Mouse (Mus musculus) CH12.LX (cell line): ENCODE measurements around the gene Fdps. TPM values are rescaled to one million over a fixed set of nuclear protein-coding genes. Genes with fewer than 3 reads are reported as not detected.

Experiments used
- DNase-seq: peaks from one replicate; pipeline ENCODE4 v3.0.0-alpha.2; 2013; ENCODE audit errors: extremely low read depth
- H3K27ac ChIP-seq: 2 replicates; pipeline ENCODE4 v1.5.1; 2012; ENCODE audit warnings: low read depth, mild to moderate bottlenecking, control low read depth, moderate library complexity; ENCODE audit not compliant: insufficient read depth
- H3K27me3 ChIP-seq: replicated peaks from 2 replicates; pipeline ENCODE3; 2012; ENCODE audit warnings: inconsistent platforms
- H3K36me3 ChIP-seq, 2 experiments: replicated peaks in 1 of 2; 2 replicates each; pipeline versions ENCODE3 to v1.6.1; 2012; ENCODE audit warnings: inconsistent platforms in 1 of 2, low read length in 1 of 2, mild to moderate bottlenecking in 1 of 2, mixed read lengths in 1 of 2, moderate library complexity in 1 of 2; ENCODE audit not compliant: control insufficient read depth in 1 of 2, insufficient read depth in 1 of 2
- H3K4me1 ChIP-seq, 2 experiments: 2 replicates each; pipeline ENCODE4 v1.6.1; 2012; ENCODE audit warnings: inconsistent platforms in 1 of 2, moderate library complexity in 1 of 2; ENCODE audit not compliant: insufficient read depth in 2 of 2, control insufficient read depth in 1 of 2
- H3K4me2 ChIP-seq: 2 replicates; pipeline ENCODE4 v1.6.1; 2012; ENCODE audit warnings: low read depth, mild to moderate bottlenecking, control low read depth; ENCODE audit not compliant: poor library complexity, insufficient read depth, severe bottlenecking
- H3K4me3 ChIP-seq, 3 experiments: fragments of 150-350 bp in 1 of 3; sonication (generic) in 1 of 3; replicated peaks in 1 of 3; 2 replicates each; pipeline versions ENCODE3 to v1.5.1; 2011 to 2012; ENCODE audit warnings: low read depth in 2 of 3, low read length in 2 of 3, mild to moderate bottlenecking in 2 of 3, moderate library complexity in 2 of 3, control low read depth in 1 of 3, improper control_type of control experiment in 1 of 3, inconsistent platforms in 1 of 3, mixed read lengths in 1 of 3; ENCODE audit not compliant: poor library complexity in 1 of 3
- H3K79me2 ChIP-seq: replicated peaks from 2 replicates; pipeline ENCODE4 v1.6.1; 2012; ENCODE audit warnings: mild to moderate bottlenecking, moderate library complexity; ENCODE audit not compliant: control insufficient read depth, poor library complexity, insufficient read depth, severe bottlenecking; ENCODE audit errors: extremely low read depth
- H3K9ac ChIP-seq: 2 replicates; pipeline ENCODE4 v1.6.1; 2012; ENCODE audit warnings: low read depth, mild to moderate bottlenecking, control low read depth, moderate library complexity; ENCODE audit not compliant: insufficient read depth
- H3K9me3 ChIP-seq: replicated peaks from 2 replicates; pipeline ENCODE3; 2012; ENCODE audit warnings: low read length, inconsistent platforms, mixed read lengths
- BHLHE40 ChIP-seq: IDR thresholded peaks from 2 replicates; pipeline ENCODE4 v1.6.1; 2011; ENCODE audit warnings: mild to moderate bottlenecking, low read depth, low read length, improper control_type of control experiment
- CHD2 ChIP-seq: IDR thresholded peaks from 2 replicates; pipeline ENCODE4 v1.6.1; 2011; ENCODE audit warnings: low read length, improper control_type of control experiment
- CTCF ChIP-seq, 2 experiments: IDR thresholded peaks in 1 of 2; conservative IDR thresholded peaks in 1 of 2; 2 replicates each; pipeline ENCODE4 v1.5.1; 2011 to 2012; ENCODE audit warnings: low read depth in 2 of 2, low read length in 2 of 2, improper control_type of control experiment in 1 of 2, inconsistent platforms in 1 of 2, mild to moderate bottlenecking in 1 of 2, moderate library complexity in 1 of 2
- E2F4 ChIP-seq: IDR thresholded peaks from 2 replicates; pipeline ENCODE4 v1.6.1; 2011; ENCODE audit warnings: low read depth, low read length, improper control_type of control experiment; ENCODE audit not compliant: insufficient replicate concordance
- EP300 ChIP-seq: IDR thresholded peaks from 2 replicates; pipeline ENCODE4 v1.6.1; 2011; ENCODE audit warnings: low read length, improper control_type of control experiment
- IRF4 ChIP-seq: IDR thresholded peaks from 2 replicates; pipeline ENCODE4 v1.6.1; 2014; ENCODE audit warnings: low read depth, mild to moderate bottlenecking, inconsistent platforms, low read length, improper control_type of control experiment
- JUND ChIP-seq: conservative IDR thresholded peaks from 2 replicates; pipeline ENCODE4 v1.6.1; 2011; ENCODE audit warnings: low read depth, low read length, improper control_type of control experiment
- MAZ ChIP-seq: IDR thresholded peaks from 2 replicates; pipeline ENCODE4 v1.6.1; 2012; ENCODE audit warnings: low read depth, mild to moderate bottlenecking, inconsistent platforms, low read length, improper control_type of control experiment, moderate library complexity
- MXI1 ChIP-seq: IDR thresholded peaks from 2 replicates; pipeline ENCODE4 v1.6.1; 2011; ENCODE audit warnings: mild to moderate bottlenecking, low read depth, low read length, improper control_type of control experiment
- NRF1 ChIP-seq: IDR thresholded peaks from 2 replicates; pipeline ENCODE4 v1.6.1; 2014; ENCODE audit warnings: low read depth, mild to moderate bottlenecking, inconsistent platforms, low read length, improper control_type of control experiment, moderate library complexity
- POLR2A ChIP-seq: IDR thresholded peaks from 2 replicates; pipeline ENCODE4 v1.6.1; 2011; ENCODE audit warnings: low read depth, mild to moderate bottlenecking, improper control_type of control experiment, low read length
- POLR2AphosphoS2 ChIP-seq: IDR thresholded peaks from 2 replicates; pipeline ENCODE4 v1.6.1; 2011; ENCODE audit warnings: low read depth, low read length, improper control_type of control experiment
- RAD21 ChIP-seq: IDR thresholded peaks from 2 replicates; pipeline ENCODE4 v1.6.1; 2011; ENCODE audit warnings: low read depth, mild to moderate bottlenecking, low read length, improper control_type of control experiment, moderate library complexity
- SMC3 ChIP-seq: IDR thresholded peaks from 2 replicates; pipeline ENCODE4 v1.6.1; 2011; ENCODE audit warnings: low read depth, low read length, improper control_type of control experiment
- TBP ChIP-seq: conservative IDR thresholded peaks from 2 replicates; pipeline ENCODE4 v1.6.1; 2011; ENCODE audit warnings: low read depth, low read length, improper control_type of control experiment
- TCF12 ChIP-seq: IDR thresholded peaks from 2 replicates; pipeline ENCODE4 v1.6.1; 2014; ENCODE audit warnings: low read depth, mild to moderate bottlenecking, inconsistent platforms, low read length, improper control_type of control experiment
- UBTF ChIP-seq: IDR thresholded peaks from 2 replicates; pipeline ENCODE4 v1.6.1; 2012; ENCODE audit warnings: low read depth, mild to moderate bottlenecking, inconsistent platforms, low read length, improper control_type of control experiment, moderate library complexity
- USF1 ChIP-seq: IDR thresholded peaks from 2 replicates; pipeline ENCODE4 v1.6.1; 2014; ENCODE audit warnings: low read depth, mild to moderate bottlenecking, inconsistent platforms, low read length, improper control_type of control experiment
- ZKSCAN1 ChIP-seq: IDR thresholded peaks from 2 replicates; pipeline ENCODE4 v1.6.1; 2012; ENCODE audit warnings: low read depth, inconsistent platforms, low read length, improper control_type of control experiment, borderline replicate concordance
- ZMIZ1 ChIP-seq: IDR thresholded peaks from 2 replicates; pipeline ENCODE4 v1.6.1; 2012; ENCODE audit warnings: low read depth, mild to moderate bottlenecking, inconsistent platforms, low read length, improper control_type of control experiment
- ZNF384 ChIP-seq: IDR thresholded peaks from 2 replicates; pipeline ENCODE4 v1.6.1; 2012; ENCODE audit warnings: low read depth, low read length, improper control_type of control experiment, inconsistent platforms
- dilution Hi-C: fragments of 300-500 bp; cut with MboI; formaldehyde crosslinking; loops from 2 replicates; pipeline ENCODE4 v1.14.3; 2020; ENCODE audit warnings: low sequenced_read_pairs; ENCODE audit not compliant: extremely low pct_unique_long_range_greater_than_20kb, extremely low pct_ligation_motif_present
- in situ Hi-C: fragments of 300-500 bp; cut with MboI; formaldehyde crosslinking; loops from 3 replicates; pipeline ENCODE4 v1.14.3; 2019; ENCODE audit warnings: low sequenced_read_pairs, low pct_ligation_motif_present, low pct_unique_long_range_greater_than_20kb, mixed read lengths
- polyA plus RNA-seq: library from polyadenylated mRNA; unstranded; fragments of >175 nt; gene quantifications from 2 replicates; pipeline ENCODE4 v1.2.1, GENCODE M21; 2012; ENCODE audit warnings: low read depth; ENCODE audit not compliant: insufficient read length
- total RNA-seq, 2 experiments: library from RNA; depleted of rRNA; stranded (reverse); fragments of 300-350 nt in 1 of 2; fragments of >200 nt in 1 of 2; gene quantifications; 2 replicates each; pipeline ENCODE4 v1.2.3; 2012 to 2014

The Fdps gene
- total and polyA plus RNA-seq, 3 experiments, result 177 to 572 (median 243) TPM

DNA sequence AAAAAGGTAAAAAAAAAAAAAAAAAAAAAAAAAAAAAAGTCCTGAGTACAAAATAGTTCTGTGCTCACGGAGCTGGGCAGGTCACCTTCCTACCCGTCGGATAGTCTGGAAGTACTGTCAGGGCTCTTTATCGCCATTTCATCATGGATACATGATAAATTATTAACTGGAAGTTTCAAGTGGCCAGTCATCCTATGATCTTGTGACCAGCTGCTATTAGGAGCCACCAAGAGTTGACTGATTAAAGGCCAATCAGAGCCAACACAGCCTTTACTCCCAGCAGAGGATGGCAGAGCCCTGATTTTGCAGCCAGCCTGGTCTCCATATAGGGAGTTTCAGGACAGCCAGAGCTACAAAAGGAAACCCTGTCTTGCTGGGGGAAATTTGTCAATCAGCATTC, 11.3 kb upstream of the Fdps start:
- dilution Hi-C loops, result no loop called here

DNA sequence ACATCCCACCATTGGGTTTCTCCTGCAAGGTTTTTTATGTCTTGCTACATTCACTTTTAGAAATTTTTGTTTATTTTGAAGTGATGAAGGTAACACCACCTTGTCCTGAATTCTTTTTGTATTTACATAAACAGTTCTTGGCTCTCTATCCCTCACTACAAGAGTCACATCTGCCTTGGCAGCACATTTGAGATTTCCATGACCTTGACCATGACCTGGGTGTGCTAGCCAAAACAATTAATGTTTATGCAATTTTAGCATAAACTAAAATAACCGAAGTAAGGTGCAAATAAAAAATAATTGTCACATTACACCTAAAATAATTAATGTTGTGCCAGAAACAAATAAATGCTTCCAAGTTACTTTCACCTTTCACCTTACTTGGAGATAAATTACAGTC, 6.4 kb upstream of the Fdps start:
- Histone ChIP-seq H3K9me3 (peaks cover 4% of the 10 kb centered on the region), H3K4me2 (no peak overlapping the region), H3K36me3 (no peaks in the 10 kb centered on the region), H3K27me3 (no peaks in the 10 kb centered on the region), H3K27ac (no peak overlapping the region), H3K4me3 (no peak overlapping the region), H3K79me2 (no peaks in the 10 kb centered on the region), H3K9ac (no peak overlapping the region), H3K4me1 (peaks cover 3 to 36% of the 10 kb centered on the region in 2 experiments; a peak in 3 of 4 replicates)
- in situ Hi-C loops, result no loop called here
- no peak for DNase-seq
- TF ChIP-seq TCF12 (no peak), POLR2A (no peak), BHLHE40 (no peak), EP300 (no peak), MXI1 (no peak), IRF4 (no peak), USF1 (no peak), CTCF (conservative IDR thresholded peaks at IDR 0.05 in 1 of 2, IDR thresholded peaks at IDR 0.05 in 1 of 2; ENCODE audit: low read depth in 2 of 2, low read length in 2 of 2) (no peak), POLR2AphosphoS2 (no peak), RAD21 (no peak), E2F4 (no peak), ZMIZ1 (no peak), ZNF384 (no peak), SMC3 (no peak), TBP (no peak), UBTF (no peak), ZKSCAN1 (no peak), NRF1 (no peak)
- TF ChIP-seq, all 38 proteins: peak for 0
- dilution Hi-C loops, result no loop called here

More for the DNA sequence above, 11.3 kb upstream of the Fdps start:
- Histone ChIP-seq H3K27me3 (peaks cover 4% of the 10 kb centered on the region), H3K79me2 (no peaks in the 10 kb centered on the region), H3K9ac (no peak overlapping the region), H3K27ac (no peak overlapping the region), H3K9me3 (peaks cover 5% of the 10 kb centered on the region), H3K4me1 (peaks cover 0 to 11% of the 10 kb centered on the region in 2 experiments; a peak in 2 of 4 replicates), H3K4me3 (no peak overlapping the region), H3K36me3 (no peaks in the 10 kb centered on the region), H3K4me2 (no peak overlapping the region)
- in situ Hi-C loops, result no loop called here
- no peak for DNase-seq
- TF ChIP-seq CHD2 (no peak), MAZ (no peak), JUND (no peak), ZMIZ1 (no peak), MXI1 (no peak), CTCF (conservative IDR thresholded peaks at IDR 0.05 in 1 of 2, IDR thresholded peaks at IDR 0.05 in 1 of 2; ENCODE audit: low read depth in 2 of 2, low read length in 2 of 2) (no peak)
